27 mouse cellular contexts compared by ENCODE assay signal in the genomic region with DNA sequence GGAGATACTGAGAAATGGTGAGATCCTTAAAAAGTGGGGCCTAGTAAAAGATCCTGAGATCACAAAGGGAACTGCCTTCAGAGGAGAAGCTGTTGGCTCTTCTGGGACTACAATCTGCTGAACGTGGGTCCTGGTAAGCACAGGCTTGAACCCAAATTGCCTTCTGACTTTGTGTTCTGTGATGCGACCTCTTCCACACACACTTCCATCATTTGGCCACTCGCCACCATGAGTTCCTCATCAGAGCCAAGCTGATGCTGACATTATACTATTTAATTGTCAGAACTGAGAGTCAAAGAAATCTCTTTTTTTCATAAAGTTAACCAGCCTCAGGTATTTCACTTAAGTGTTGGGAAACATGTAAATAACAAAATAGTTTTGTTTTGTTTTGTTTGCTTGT.
"Had no signal": no experiment of that assay in that cellular context is flagged by ENCODE, and none has a peak within 500 bp of the region (broad histone marks: within the 10 kb centered on the region; RNA-seq: fewer than 3 reads in every experiment).

No protein-coding gene starts in this region.

- H3K4me3 ChIP-seq: embryonic facial prominence, embryonic 10.5 days; embryonic facial prominence, embryonic 12.5 days; embryonic facial prominence, embryonic 13.5 days; embryonic facial prominence, embryonic 15.5 days; erythroblast, embryonic 14.5 days; forebrain, embryonic 10.5 days; forebrain, embryonic 12.5 days; forebrain, embryonic 13.5 days; forebrain, embryonic 15.5 days; gastrocnemius, adult 2 months had no signal

- H3K27ac ChIP-seq: embryonic facial prominence, embryonic 10.5 days; embryonic facial prominence, embryonic 12.5 days; embryonic facial prominence, embryonic 13.5 days; embryonic facial prominence, embryonic 15.5 days; forebrain, embryonic 10.5 days; forebrain, embryonic 12.5 days; forebrain, embryonic 13.5 days; forebrain, embryonic 15.5 days; gastrocnemius, adult 2 months had no signal

- H3K27me3 ChIP-seq: embryonic facial prominence, embryonic 12.5 days; embryonic facial prominence, embryonic 13.5 days; embryonic facial prominence, embryonic 15.5 days; forebrain, embryonic 12.5 days; forebrain, embryonic 13.5 days; forebrain, embryonic 15.5 days had no signal

- H3K36me3 ChIP-seq: embryonic facial prominence, embryonic 10.5 days; embryonic facial prominence, embryonic 12.5 days; embryonic facial prominence, embryonic 13.5 days; embryonic facial prominence, embryonic 15.5 days; forebrain, embryonic 10.5 days; forebrain, embryonic 12.5 days; forebrain, embryonic 15.5 days had no signal

- H3K4me1 ChIP-seq: embryonic facial prominence, embryonic 10.5 days; embryonic facial prominence, embryonic 12.5 days; embryonic facial prominence, embryonic 15.5 days; forebrain, embryonic 10.5 days; forebrain, embryonic 12.5 days; forebrain, embryonic 13.5 days; forebrain, embryonic 15.5 days had no signal

- H3K9me3 ChIP-seq: embryonic facial prominence, embryonic 10.5 days; embryonic facial prominence, embryonic 12.5 days; embryonic facial prominence, embryonic 13.5 days; embryonic facial prominence, embryonic 15.5 days; forebrain, embryonic 10.5 days; forebrain, embryonic 12.5 days; forebrain, embryonic 13.5 days; forebrain, embryonic 15.5 days had no signal

- H3K4me2 ChIP-seq: embryonic facial prominence, embryonic 12.5 days; embryonic facial prominence, embryonic 13.5 days; embryonic facial prominence, embryonic 15.5 days; forebrain, embryonic 12.5 days; forebrain, embryonic 13.5 days; forebrain, embryonic 15.5 days had no signal

- H3K9ac ChIP-seq: embryonic facial prominence, embryonic 12.5 days; embryonic facial prominence, embryonic 13.5 days; embryonic facial prominence, embryonic 15.5 days; forebrain, embryonic 12.5 days; forebrain, embryonic 13.5 days; forebrain, embryonic 15.5 days; forebrain, postnatal 0 days had no signal

- DNase-seq: cerebellum, adult 18-20 months; cerebellum, adult 2 months; cerebellum, adult 8-10 months; cerebellum, adult 9-10 months; cerebellum, adult 9-11 months; cerebellum, postnatal 10 days; cerebellum, postnatal 25 days; cerebellum, postnatal 36 days; embryo, embryonic 11 days; forebrain, postnatal 0 days; gastrocnemius, adult 2 months; gastrocnemius, postnatal 10 days; gastrocnemius, postnatal 14 days; gastrocnemius, postnatal 25 days; gastrocnemius, postnatal 36 days; heart, adult 11 months had no signal

- ATAC-seq: forebrain, embryonic 13.5 days; forebrain, embryonic 14.5 days; forebrain, embryonic 15.5 days; forebrain, embryonic 16.5 days; forebrain, postnatal 0 days had no signal
